Mouse (Mus musculus): Measurements from ENCODE around the gene Mrpl50. TPM values are rescaled to one million over a fixed set of nuclear protein-coding genes. Genes with fewer than 3 reads are reported as not detected.

Mrpl50 gene
- polyA plus RNA-seq, 1 experiment = 4.5 TPM

- 18% methylated on average over 19 of the region's 19 CpGs for WGBS
- H3K4me1 ChIP-seq (ENCODE audit: control insufficient read depth, insufficient read depth, low read length) = no peaks in the 10 kb centered on the region
- peak; percentile 18 for DNase-seq
- peak overlapping the region; percentile 49 for H3K4me3 ChIP-seq (replicated peaks; ENCODE audit: extremely low read depth, low read depth, low read length)
- no peak for TF ChIP-seq POLR2A (IDR thresholded peaks at IDR 0.05; ENCODE audit: borderline replicate concordance, extremely low read depth, low read depth, low read length)
- no peak for TF ChIP-seq CTCF (IDR thresholded peaks at IDR 0.05; ENCODE audit: insufficient read depth, low read length)
Measured at GRCm38 (mm10) chr4:49478118-49478877, 42.6 kb downstream of the Mrpl50 start.

GRCm38 (mm10) chr4:49474583-49474982 is 46.3 kb downstream of the Mrpl50 start:
- DNase-seq = no peak
- H3K4me1 ChIP-seq (ENCODE audit: control insufficient read depth, insufficient read depth, low read length) = no peaks in the 10 kb centered on the region
- no peak for TF ChIP-seq CTCF (IDR thresholded peaks at IDR 0.05; ENCODE audit: insufficient read depth, low read length)
- TF ChIP-seq POLR2A (IDR thresholded peaks at IDR 0.05; ENCODE audit: borderline replicate concordance, extremely low read depth, low read depth, low read length) = no peak
- no peak overlapping the region for H3K4me3 ChIP-seq (replicated peaks; ENCODE audit: extremely low read depth, low read depth, low read length)

GRCm38 (mm10) chr4:49473435-49474100 is 47.3 kb downstream of the Mrpl50 start, which contains the start of gene Acnat1:
Gene Acnat1, minus strand, starts transcription at chr4:49473912.
- no peak for DNase-seq
- no peak within 1 kb of the TSS for H3K4me3 ChIP-seq (replicated peaks; ENCODE audit: extremely low read depth, low read depth, low read length)
- TF ChIP-seq POLR2A (IDR thresholded peaks at IDR 0.05; ENCODE audit: borderline replicate concordance, extremely low read depth, low read depth, low read length) (no peak), CTCF (IDR thresholded peaks at IDR 0.05; ENCODE audit: insufficient read depth, low read length) (no peak)
- WGBS = 41% methylated on average over 3 of the region's 3 CpGs
- no peaks in the 10 kb centered on the region for H3K4me1 ChIP-seq (ENCODE audit: control insufficient read depth, insufficient read depth, low read length)

- no peak overlapping the region for H3K4me3 ChIP-seq (replicated peaks; ENCODE audit: extremely low read depth, low read depth, low read length)
- no peaks in the 10 kb centered on the region for H3K4me1 ChIP-seq (ENCODE audit: control insufficient read depth, insufficient read depth, low read length)
- 77% methylated on average over 3 of the region's 3 CpGs for WGBS
- no peak for DNase-seq
- no peak for TF ChIP-seq CTCF (IDR thresholded peaks at IDR 0.05; ENCODE audit: insufficient read depth, low read length)
- TF ChIP-seq POLR2A (IDR thresholded peaks at IDR 0.05; ENCODE audit: borderline replicate concordance, extremely low read depth, low read depth, low read length) = no peak
Measured at GRCm38 (mm10) chr4:49469435-49470151, 51.3 kb downstream of the Mrpl50 start.

- no peak for DNase-seq
- Histone ChIP-seq H3K4me1 (ENCODE audit: control insufficient read depth, insufficient read depth, low read length) (no peaks in the 10 kb centered on the region), H3K4me3 (replicated peaks; ENCODE audit: extremely low read depth, low read depth, low read length) (no peak overlapping the region)
- 93% methylated on average over 6 of the region's 6 CpGs for WGBS
- no peak for TF ChIP-seq CTCF (IDR thresholded peaks at IDR 0.05; ENCODE audit: insufficient read depth, low read length)
- no peak for TF ChIP-seq POLR2A (IDR thresholded peaks at IDR 0.05; ENCODE audit: borderline replicate concordance, extremely low read depth, low read depth, low read length)
Measured at GRCm38 (mm10) chr4:49467360-49467759, 53.5 kb downstream of the Mrpl50 start.

Other genes with a start within 250 kb of the Mrpl50 start
- gene Acnat2, start 112.9 kb downstream of the Mrpl50 start, polyA plus RNA-seq (2012; rRNA removed) = not detected in 2 replicates
- gene Acnat1, start 47.2 kb downstream of the Mrpl50 start, polyA plus RNA-seq (2012; rRNA removed) = 0.29 TPM in 1 of 2 replicates, not detected in the other
- 0.06 TPM in 1 of 2 replicates, not detected in the other for gene Baat, start 14.5 kb downstream of the Mrpl50 start, polyA plus RNA-seq (2012; rRNA removed)
- gene Zfp189, start 83 bp upstream of the Mrpl50 start, polyA plus RNA-seq (2012; rRNA removed) = 1.0 and 1.1 TPM in 2 replicates
- 0.48 and 1.9 TPM in 2 replicates for gene Aldob, start 28.5 kb upstream of the Mrpl50 start, polyA plus RNA-seq (2012; rRNA removed)
- gene Tmem246, start 76.8 kb upstream of the Mrpl50 start, polyA plus RNA-seq (2012; rRNA removed) = 51.7 and 52.8 TPM in 2 replicates
- gene Rnf20, start 110.9 kb upstream of the Mrpl50 start, polyA plus RNA-seq (2012; rRNA removed) = 19.7 and 25.5 TPM in 2 replicates
- gene Ppp3r2, start 160.9 kb upstream of the Mrpl50 start, polyA plus RNA-seq (2012; rRNA removed) = 0.03 TPM in 1 of 2 replicates, not detected in the other

Measured in lung, adult 2 months (tissue).